Mouse (Mus musculus): ENCODE results near the gene Dcpp1. TPM values are rescaled to one million over a fixed set of nuclear protein-coding genes. Genes with fewer than 3 reads are reported as not detected.
A peak's percentile ranks its signal among the peaks of the same experiment; 100 is the strongest.
"Not testable (repeated sequence)": the region's sequence is repeated elsewhere in the genome, so short reads cannot be mapped to it uniquely, and the experiment has no call there.

Dcpp1 gene
- total RNA-seq (2021) = not detected

- DNase-seq = not testable (repeated sequence)
Measured at GRCm38 (mm10) chr17:23880576-23880975, at the start of gene Dcpp1, which contains the start of gene Dcpp2. Gene Dcpp1, plus strand, starts transcription at chr17:23880876. Gene Dcpp2, plus strand, starts transcription at chr17:23880880.

GRCm38 (mm10) chr17:23831201-23831600, 49.5 kb upstream of the Dcpp1 start:
- DNase-seq = no peak

GRCm38 (mm10) chr17:23836006-23836575, 44.6 kb upstream of the Dcpp1 start, which contains the start of gene Prss33:
Gene Prss33, minus strand, starts transcription at chr17:23836056.
- no peak for DNase-seq

- peak; percentile 71 for DNase-seq
Measured at GRCm38 (mm10) chr17:23841145-23841544, 39.5 kb upstream of the Dcpp1 start.

- peak; percentile 20 for DNase-seq
Measured at GRCm38 (mm10) chr17:23843141-23843811, 37.4 kb upstream of the Dcpp1 start.

- DNase-seq = peak; percentile 55
Measured at GRCm38 (mm10) chr17:23843812-23844273, 36.8 kb upstream of the Dcpp1 start, which contains the start of the genes Prss32 and Prss41. Gene Prss32, plus strand, starts transcription at chr17:23843855. Gene Prss41, minus strand, starts transcription at chr17:23844172.

GRCm38 (mm10) chr17:23850028-23850427, 30.6 kb upstream of the Dcpp1 start:
- DNase-seq = no peak

- peak; percentile 81 for DNase-seq
Measured at GRCm38 (mm10) chr17:23850853-23851749, 29.6 kb upstream of the Dcpp1 start.

- peak; percentile 67 for DNase-seq
Measured at GRCm38 (mm10) chr17:23853292-23853691, 27.4 kb upstream of the Dcpp1 start.

- no peak for DNase-seq
Measured at GRCm38 (mm10) chr17:23854229-23854765, 26.4 kb upstream of the Dcpp1 start.

GRCm38 (mm10) chr17:23857193-23857592, 23.5 kb upstream of the Dcpp1 start:
- no peak for DNase-seq

GRCm38 (mm10) chr17:23857913-23858312, 22.8 kb upstream of the Dcpp1 start:
- DNase-seq = no peak

GRCm38 (mm10) chr17:23862926-23863325, 17.8 kb upstream of the Dcpp1 start:
- no peak for DNase-seq

- no peak for DNase-seq
Measured at GRCm38 (mm10) chr17:23867756-23868155, 12.9 kb upstream of the Dcpp1 start, which contains the start of gene Prss21. Gene Prss21, plus strand, starts transcription at chr17:23868056.

- DNase-seq = no peak
Measured at GRCm38 (mm10) chr17:23868513-23868912, 12.2 kb upstream of the Dcpp1 start.

GRCm38 (mm10) chr17:23873884-23874856, 6.5 kb upstream of the Dcpp1 start:
- peak; percentile 74 for DNase-seq

GRCm38 (mm10) chr17:23876741-23877140, 3.9 kb upstream of the Dcpp1 start:
- DNase-seq = no peak

- no peak for DNase-seq
Measured at GRCm38 (mm10) chr17:23877166-23877565, 3.5 kb upstream of the Dcpp1 start.

- DNase-seq = not testable (repeated sequence)
Measured at GRCm38 (mm10) chr17:23917158-23917557, 36.5 kb downstream of the Dcpp1 start, which contains the start of gene Dcpp3. Gene Dcpp3, plus strand, starts transcription at chr17:23917458.

GRCm38 (mm10) chr17:23924531-23925007, 43.9 kb downstream of the Dcpp1 start:
- DNase-seq = peak; percentile 91

- peak; percentile 70 for DNase-seq
Measured at GRCm38 (mm10) chr17:23925090-23925493, 44.4 kb downstream of the Dcpp1 start.

Measured in heart, postnatal 4 days (tissue).